Mouse (Mus musculus) layer of hippocampus, adult 11-12 months (tissue): ENCODE measurements around the gene Cc2d1a.

Source experiments
- DNase-seq: peaks from one replicate; pipeline ENCODE4 v3.0.0; 2022; ENCODE audit warnings: low spot score

Cc2d1a gene

GRCm38 (mm10) chr8:84177405-84177804 is 29.7 kb upstream of the Cc2d1a start:
- no peak for DNase-seq

- DNase-seq, result no peak
These were observed 28.8 kb upstream of the Cc2d1a start for GRCm38 (mm10) chr8:84176560-84176959.

GRCm38 (mm10) chr8:84173861-84174260 is 26.1 kb upstream of the Cc2d1a start:
- DNase-seq, result no peak

- DNase-seq, result no peak
These were observed 22.4 kb upstream of the Cc2d1a start for GRCm38 (mm10) chr8:84170096-84170495.

- DNase-seq, result no peak
These were observed 20.0 kb upstream of the Cc2d1a start for GRCm38 (mm10) chr8:84167696-84168095.

GRCm38 (mm10) chr8:84157620-84158019 is 9.9 kb upstream of the Cc2d1a start:
- DNase-seq, result no peak

- DNase-seq, result no peak
These were observed 1.4 kb upstream of the Cc2d1a start for GRCm38 (mm10) chr8:84149181-84149580.

- DNase-seq, result no peak
These were observed 755 bp upstream of the Cc2d1a start for GRCm38 (mm10) chr8:84148531-84148850.

- DNase-seq, result no peak
These were observed 391 bp downstream of the Cc2d1a start for GRCm38 (mm10) chr8:84147324-84147766.

GRCm38 (mm10) chr8:84144636-84145245 is 3.0 kb downstream of the Cc2d1a start:
- DNase-seq, result no peak

GRCm38 (mm10) chr8:84140838-84141237 is 6.9 kb downstream of the Cc2d1a start:
- no peak for DNase-seq

GRCm38 (mm10) chr8:84137848-84138247 is 9.9 kb downstream of the Cc2d1a start:
- no peak for DNase-seq

GRCm38 (mm10) chr8:84132225-84132624 is 15.5 kb downstream of the Cc2d1a start:
- peak; percentile 3 for DNase-seq

GRCm38 (mm10) chr8:84130806-84131205 is 16.9 kb downstream of the Cc2d1a start:
- DNase-seq, result peak; percentile 18

- peak; percentile 4 for DNase-seq
These were observed 19.5 kb downstream of the Cc2d1a start for GRCm38 (mm10) chr8:84128277-84128676.

- DNase-seq, result no peak
These were observed 20.4 kb downstream of the Cc2d1a start for GRCm38 (mm10) chr8:84127202-84127901.

- no peak for DNase-seq
These were observed 21.0 kb downstream of the Cc2d1a start for GRCm38 (mm10) chr8:84126742-84127141.

GRCm38 (mm10) chr8:84125656-84126055 is 22.1 kb downstream of the Cc2d1a start, which contains the start of gene Podnl1:
Podnl1 (plus strand) TSS chr8:84125989.
- no peak for DNase-seq

- no peak for DNase-seq
These were observed 25.6 kb downstream of the Cc2d1a start for GRCm38 (mm10) chr8:84122151-84122550.

GRCm38 (mm10) chr8:84115646-84116045 is 32.1 kb downstream of the Cc2d1a start:
- DNase-seq, result no peak

- DNase-seq, result no peak
These were observed 41.3 kb downstream of the Cc2d1a start for GRCm38 (mm10) chr8:84106216-84107040.

- no peak for DNase-seq
These were observed 42.1 kb downstream of the Cc2d1a start for GRCm38 (mm10) chr8:84105676-84106075.
